Mouse (Mus musculus): ENCODE data around the gene Tlr12. TPM values are rescaled to one million over a fixed set of nuclear protein-coding genes. Genes with fewer than 3 reads are reported as not detected.
"Not testable (repeated sequence)": the region's sequence is repeated elsewhere in the genome, so short reads cannot be mapped to it uniquely, and the experiment has no call there.

Tlr12 gene
- total RNA-seq, 2 experiments from 2014 or later = not detected

- no peak for DNase-seq (ENCODE audit: low spot score)
Observed at GRCm38 (mm10) chr4:128620572-128620971, 2.2 kb upstream of the Tlr12 start.

- no peak for DNase-seq (ENCODE audit: low spot score)
Observed at GRCm38 (mm10) chr4:128618963-128619362, 544 bp upstream of the Tlr12 start.

- no peak for DNase-seq (ENCODE audit: low spot score)
Observed at GRCm38 (mm10) chr4:128617363-128618120, 877 bp downstream of the Tlr12 start.

GRCm38 (mm10) chr4:128615761-128616160 is 2.7 kb downstream of the Tlr12 start:
- DNase-seq (ENCODE audit: low spot score) = no peak

- DNase-seq (ENCODE audit: low spot score) = peak; percentile 31
Observed at GRCm38 (mm10) chr4:128613326-128613725, 5.1 kb downstream of the Tlr12 start.

GRCm38 (mm10) chr4:128611726-128612125 is 6.7 kb downstream of the Tlr12 start:
- DNase-seq (ENCODE audit: low spot score) = not testable (repeated sequence)

- no peak for DNase-seq (ENCODE audit: low spot score)
Observed at GRCm38 (mm10) chr4:128610706-128611105, 7.7 kb downstream of the Tlr12 start.

- peak; percentile 97 for DNase-seq (ENCODE audit: low spot score)
Observed at GRCm38 (mm10) chr4:128609925-128610402, 8.5 kb downstream of the Tlr12 start, which contains the start of gene Zscan20. Zscan20 (minus strand) TSS chr4:128610098.

GRCm38 (mm10) chr4:128609276-128609924 is 9.0 kb downstream of the Tlr12 start:
- DNase-seq (ENCODE audit: low spot score) = no peak

GRCm38 (mm10) chr4:128607661-128608060 is 10.8 kb downstream of the Tlr12 start:
- no peak for DNase-seq (ENCODE audit: low spot score)

GRCm38 (mm10) chr4:128606586-128606985 is 11.8 kb downstream of the Tlr12 start:
- no peak for DNase-seq (ENCODE audit: low spot score)

GRCm38 (mm10) chr4:128597801-128598560 is 20.4 kb downstream of the Tlr12 start:
- no peak for DNase-seq (ENCODE audit: low spot score)

GRCm38 (mm10) chr4:128594062-128594461 is 24.4 kb downstream of the Tlr12 start:
- no peak for DNase-seq (ENCODE audit: low spot score)

GRCm38 (mm10) chr4:128593286-128593685 is 25.1 kb downstream of the Tlr12 start:
- DNase-seq (ENCODE audit: low spot score) = no peak

GRCm38 (mm10) chr4:128579182-128579581 is 39.2 kb downstream of the Tlr12 start:
- DNase-seq (ENCODE audit: low spot score) = no peak

- no peak for DNase-seq (ENCODE audit: low spot score)
Observed at GRCm38 (mm10) chr4:128575811-128576210, 42.6 kb downstream of the Tlr12 start.

Other genes with a start within 250 kb of the Tlr12 start
- gene Zscan20, start 8.5 kb downstream of the Tlr12 start, total RNA-seq (2021) = 1 to 10 TPM; 2.2 to 3.4 TPM
- 10 to 100 TPM; 17.6 to 22.9 TPM for gene Phc2, start 36.1 kb upstream of the Tlr12 start, total RNA-seq (2021)
- not detected for gene A3galt2, start 136.7 kb upstream of the Tlr12 start, total RNA-seq (2021)
- 1 to 10 TPM; 9.7 TPM for gene Zfp362, start 187.4 kb upstream of the Tlr12 start, total RNA-seq (2021)